Comparison of ENCODE assay signal across 11 mouse cellular contexts in genomic region chr12:98965441-98966135, GRCm38 (mm10). TPM values are rescaled to one million over a fixed set of nuclear protein-coding genes. Genes with fewer than 3 reads are reported as not detected.
A peak's percentile ranks its signal among the peaks of the same experiment; 100 is the strongest.
DNase-seq lines count a peak whose midpoint lies in the region; ATAC-seq lines count a peak whose summit lies in the region.
"Had no signal": no experiment of that assay in that cellular context is flagged by ENCODE, and none has a peak within 500 bp of the region (broad histone marks: within the 10 kb centered on the region; RNA-seq: fewer than 3 reads in every experiment).

No protein-coding gene starts in this region.

- DNase-seq in midbrain, embryonic 14.5 days, result peak; percentile 35
- peak; percentile 34 for DNase-seq in gonadal fat pad, adult 2 months (ENCODE audit: low read depth)
- no peak for DNase-seq in natural killer cell, adult 2 months (ENCODE audit: low spot score in 2 of 2)
- no peak for DNase-seq in right cerebral cortex, postnatal 10 days (ENCODE audit: low spot score in 2 of 2)

- H3K9me3 ChIP-seq in heart, embryonic 11.5 days (replicated peaks; ENCODE audit: control insufficient read depth, low read length), result no peaks in the 10 kb centered on the region
- 0 out of 2 replicates have a peak, but pooled peaks cover 6% of the 10 kb centered on the region for H3K9me3 ChIP-seq in heart, embryonic 12.5 days (replicated peaks)
- H3K9me3 ChIP-seq in midbrain, embryonic 14.5 days (ENCODE audit: control insufficient read depth, low read length), result no peaks in the 10 kb centered on the region
- H3K9me3 ChIP-seq in midbrain, embryonic 16.5 days (replicated peaks; ENCODE audit: control insufficient read depth, low read length, poor library complexity, severe bottlenecking), result no peaks in the 10 kb centered on the region
- no peaks in the 10 kb centered on the region for H3K9me3 ChIP-seq in stomach, embryonic 16.5 days (replicated peaks; ENCODE audit: control insufficient read depth, low read length)
- H3K9me3 ChIP-seq: G1E; limb, embryonic 12.5 days; neural tube, embryonic 15.5 days had no signal

- 0 out of 2 replicates have a peak overlapping the region, but pooled peaks have one; percentile 15 for H3K27ac ChIP-seq in heart, embryonic 11.5 days (ENCODE audit: low read depth, low read length)
- H3K27ac ChIP-seq in heart, embryonic 12.5 days (ENCODE audit: poor library complexity, severe bottlenecking), result no peak overlapping the region
- H3K27ac ChIP-seq in midbrain, embryonic 14.5 days (replicated peaks; ENCODE audit: low read depth, low read length), result no peak overlapping the region
- H3K27ac ChIP-seq in midbrain, embryonic 16.5 days (ENCODE audit: low read length), result no peak overlapping the region
- no peak overlapping the region for H3K27ac ChIP-seq in stomach, embryonic 16.5 days (ENCODE audit: low read length)
- H3K27ac ChIP-seq: limb, embryonic 12.5 days; neural tube, embryonic 15.5 days had no signal

- no peaks in the 10 kb centered on the region for H3K27me3 ChIP-seq in heart, embryonic 11.5 days (ENCODE audit: control insufficient read depth, insufficient read depth, low read length)
- no peaks in the 10 kb centered on the region for H3K27me3 ChIP-seq in heart, embryonic 12.5 days (replicated peaks)
- H3K27me3 ChIP-seq in midbrain, embryonic 14.5 days (ENCODE audit: control insufficient read depth, insufficient read depth, low read length), result no peaks in the 10 kb centered on the region
- H3K27me3 ChIP-seq in midbrain, embryonic 16.5 days (ENCODE audit: control insufficient read depth, insufficient read depth, low read depth, low read length), result no peaks in the 10 kb centered on the region
- no peaks in the 10 kb centered on the region for H3K27me3 ChIP-seq in stomach, embryonic 16.5 days (ENCODE audit: control insufficient read depth, insufficient read depth, low read length)
- H3K27me3 ChIP-seq: limb, embryonic 12.5 days; neural tube, embryonic 15.5 days had no signal

- WGBS in heart, embryonic 11.5 days (ENCODE audit: insufficient replicate concordance), result 56% methylated on average over 4 of the region's 4 CpGs
- WGBS in heart, embryonic 12.5 days, result 57% methylated on average over 4 of the region's 4 CpGs
- 57% methylated on average over 4 of the region's 4 CpGs for WGBS in midbrain, embryonic 14.5 days
- 63% methylated on average over 4 of the region's 4 CpGs for WGBS in midbrain, embryonic 16.5 days
- 65% methylated on average over 4 of the region's 4 CpGs for WGBS in stomach, embryonic 16.5 days

- H3K4me1 ChIP-seq in heart, embryonic 11.5 days (ENCODE audit: control insufficient read depth, insufficient read depth, low read length), result no peaks in the 10 kb centered on the region
- H3K4me1 ChIP-seq in heart, embryonic 12.5 days (replicated peaks), result peaks cover 7% of the 10 kb centered on the region; the same call in 1 of the 2 replicates
- peaks cover 4% of the 10 kb centered on the region; the same call in 1 of the 2 replicates for H3K4me1 ChIP-seq in midbrain, embryonic 14.5 days (ENCODE audit: control insufficient read depth, insufficient read depth, low read length)
- no peaks in the 10 kb centered on the region for H3K4me1 ChIP-seq in midbrain, embryonic 16.5 days (ENCODE audit: control insufficient read depth, insufficient read depth, low read length)
- H3K4me1 ChIP-seq in stomach, embryonic 16.5 days (ENCODE audit: control insufficient read depth, insufficient read depth, low read length), result no peaks in the 10 kb centered on the region

- peaks cover 4% of the 10 kb centered on the region; the same call in 1 of the 2 replicates for H3K36me3 ChIP-seq in heart, embryonic 11.5 days (ENCODE audit: control insufficient read depth, insufficient read depth, low read length)
- H3K36me3 ChIP-seq in heart, embryonic 12.5 days, result no peaks in the 10 kb centered on the region
- H3K36me3 ChIP-seq in midbrain, embryonic 14.5 days (ENCODE audit: control insufficient read depth, insufficient read depth, low read length), result peaks cover 12% of the 10 kb centered on the region
- 0 out of 2 replicates have a peak, but pooled peaks cover 2% of the 10 kb centered on the region for H3K36me3 ChIP-seq in midbrain, embryonic 16.5 days (ENCODE audit: control insufficient read depth, insufficient read depth, low read length)
- no peaks in the 10 kb centered on the region for H3K36me3 ChIP-seq in stomach, embryonic 16.5 days (ENCODE audit: control insufficient read depth, insufficient read depth, low read length)
- H3K36me3 ChIP-seq: G1E; limb, embryonic 12.5 days had no signal

- no peak overlapping the region for H3K4me2 ChIP-seq in heart, embryonic 11.5 days
- no peak overlapping the region for H3K4me2 ChIP-seq in heart, embryonic 12.5 days
- H3K4me2 ChIP-seq in midbrain, embryonic 14.5 days (ENCODE audit: low read length), result no peak overlapping the region
- H3K4me2 ChIP-seq in midbrain, embryonic 16.5 days (ENCODE audit: low read length), result no peak overlapping the region
- no peak overlapping the region for H3K4me2 ChIP-seq in stomach, embryonic 16.5 days (ENCODE audit: low read depth, low read length)
- H3K4me2 ChIP-seq: limb, embryonic 12.5 days; neural tube, embryonic 15.5 days had no signal

- no peak overlapping the region for H3K9ac ChIP-seq in heart, embryonic 11.5 days (ENCODE audit: low read depth, low read length)
- no peak overlapping the region for H3K9ac ChIP-seq in heart, embryonic 12.5 days
- no peak overlapping the region for H3K9ac ChIP-seq in midbrain, embryonic 14.5 days (replicated peaks; ENCODE audit: low read length)
- no peak overlapping the region for H3K9ac ChIP-seq in midbrain, embryonic 16.5 days (ENCODE audit: low read depth, low read length)
- H3K9ac ChIP-seq in stomach, embryonic 16.5 days (ENCODE audit: low read length), result no peak overlapping the region
- H3K9ac ChIP-seq: limb, embryonic 12.5 days; neural tube, embryonic 15.5 days had no signal

- no peak for ATAC-seq in heart, embryonic 11.5 days (replicated peaks; ENCODE audit: insufficient number of reproducible peaks, low FRiP score, low TSS enrichment)
- ATAC-seq in heart, embryonic 12.5 days (ENCODE audit: insufficient number of reproducible peaks, low FRiP score), result no peak
- no peak for ATAC-seq in midbrain, embryonic 14.5 days (ENCODE audit: low FRiP score, low TSS enrichment)
- ATAC-seq in midbrain, embryonic 16.5 days, result no peak
- ATAC-seq in stomach, embryonic 16.5 days (ENCODE audit: insufficient read depth, low FRiP score), result peak; percentile 47; the same call in 1 of the 2 replicates

- no peak overlapping the region for H3K4me3 ChIP-seq in heart, embryonic 11.5 days (ENCODE audit: low read depth, low read length)
- no peak overlapping the region for H3K4me3 ChIP-seq in heart, embryonic 12.5 days
- H3K4me3 ChIP-seq in midbrain, embryonic 14.5 days (replicated peaks; ENCODE audit: low read depth, low read length), result no peak overlapping the region
- no peak overlapping the region for H3K4me3 ChIP-seq in midbrain, embryonic 16.5 days (ENCODE audit: low read depth, low read length)
- no peak overlapping the region for H3K4me3 ChIP-seq in stomach, embryonic 16.5 days (replicated peaks; ENCODE audit: low read length)
- H3K4me3 ChIP-seq: limb, embryonic 12.5 days; neural tube, embryonic 15.5 days had no signal

RNA-seq across cellular contexts. Expression of gene Ttc8, which starts 45.2 kb away (rescaled TPM):
- polyA plus RNA-seq in heart, embryonic 11.5 days (2014; fragmentation: Nextera tagmentation; extraction: Ambion mirVana), result 17.4 and 17.5 TPM in 2 replicates
- 16.2 and 16.5 TPM in 2 replicates for polyA plus RNA-seq in heart, embryonic 12.5 days (2016; fragmentation: Nextera tagmentation; extraction: Ambion mirVana)
- polyA plus RNA-seq in midbrain, embryonic 14.5 days (2014; fragmentation: Nextera tagmentation; extraction: Ambion mirVana), result 27.7 and 38.5 TPM in 2 replicates
- 40.9 and 41.1 TPM in 2 replicates for polyA plus RNA-seq in midbrain, embryonic 16.5 days (2015; fragmentation: Nextera tagmentation; extraction: Ambion mirVana)
- polyA plus RNA-seq in gonadal fat pad, adult 2 months (2012; rRNA removed), result 17.7 and 24.0 TPM in 2 replicates
- polyA plus RNA-seq in stomach, embryonic 16.5 days (2015; fragmentation: Nextera tagmentation; extraction: Ambion mirVana), result 22.8 and 24.3 TPM in 2 replicates

Comparison
In these comparisons a context has a peak if more than half of its experiments do, and no peak if none do; other contexts are left out.
1. DNase-seq: peak in midbrain, embryonic 14.5 days (single experiment) and gonadal fat pad, adult 2 months (single experiment); none in natural killer cell, adult 2 months (0 of 2) and right cerebral cortex, postnatal 10 days (0 of 2).